ENCODE assay signal across 11 mouse cellular contexts in genomic region chr9:56547291-56547977, GRCm38 (mm10).
A peak's percentile ranks its signal among the peaks of the same experiment; 100 is the strongest.
DNase-seq lines count a peak whose midpoint lies in the region; ATAC-seq lines count a peak whose summit lies in the region.
"Had no signal": no experiment of that assay in that cellular context is flagged by ENCODE, and none has a peak within 500 bp of the region (broad histone marks: within the 10 kb centered on the region; RNA-seq: fewer than 3 reads in every experiment).

No protein-coding gene starts in this region.

- H3K4me1 ChIP-seq in midbrain, embryonic 10.5 days: peaks cover 38% of the 10 kb centered on the region
- peaks cover 16% of the 10 kb centered on the region for H3K4me1 ChIP-seq in midbrain, embryonic 11.5 days (ENCODE audit: control insufficient read depth, insufficient read depth, low read length)
- H3K4me1 ChIP-seq in brown adipose tissue, adult 24 weeks (ENCODE audit: control insufficient read depth, insufficient read depth, insufficient read length, low read length): peaks cover 30% of the 10 kb centered on the region

- DNase-seq in midbrain, embryonic 10.5 days (ENCODE audit: low spot score): no peak
- no peak for DNase-seq in midbrain, embryonic 11.5 days (ENCODE audit: low spot score, missing footprints)
- DNase-seq in heart, postnatal 10 days: peak; percentile 21 to 37
- DNase-seq in skeletal muscle tissue, adult 2 months (ENCODE audit: low read depth, low spot score): peak; percentile 57
- DNase-seq in testis, postnatal 10 days (ENCODE audit: low spot score): no peak
- DNase-seq in thymus, postnatal 36 days: no peak
- DNase-seq: kidney, postnatal 4 days; liver had no signal

- 57% methylated on average over 9 of the region's 9 CpGs for WGBS in midbrain, embryonic 10.5 days
- WGBS in midbrain, embryonic 11.5 days: 44% methylated on average over 9 of the region's 9 CpGs

- no peak overlapping the region for H3K4me3 ChIP-seq in midbrain, embryonic 10.5 days
- no peak overlapping the region for H3K4me3 ChIP-seq in midbrain, embryonic 11.5 days (ENCODE audit: low read depth, low read length)
- no peak overlapping the region for H3K4me3 ChIP-seq in brown adipose tissue, adult 24 weeks (ENCODE audit: insufficient read depth, low read depth, low read length)
- H3K4me3 ChIP-seq: erythroblast, embryonic 14.5 days had no signal

- H3K27ac ChIP-seq in midbrain, embryonic 10.5 days (replicated peaks): peak overlapping the region; percentile 46
- no peak overlapping the region for H3K27ac ChIP-seq in midbrain, embryonic 11.5 days (ENCODE audit: low read depth, low read length)
- peak overlapping the region; percentile 68; the same call in 1 of the 2 replicates for H3K27ac ChIP-seq in brown adipose tissue, adult 24 weeks (replicated peaks; ENCODE audit: low read depth, low read length)

- no peak; the same call in 1 of the 2 replicates for ATAC-seq in midbrain, embryonic 11.5 days (ENCODE audit: low FRiP score)
- ATAC-seq: Patski had no signal

- no peak overlapping the region for H3K4me2 ChIP-seq in midbrain, embryonic 11.5 days

- no peaks in the 10 kb centered on the region for H3K9me3 ChIP-seq in midbrain, embryonic 10.5 days (replicated peaks)
- no peaks in the 10 kb centered on the region for H3K9me3 ChIP-seq in midbrain, embryonic 11.5 days (ENCODE audit: control insufficient read depth, low read length)

- no peak overlapping the region for H3K9ac ChIP-seq in midbrain, embryonic 11.5 days (ENCODE audit: low read length)

- H3K36me3 ChIP-seq in midbrain, embryonic 10.5 days: no peaks in the 10 kb centered on the region
- H3K36me3 ChIP-seq in midbrain, embryonic 11.5 days (ENCODE audit: control insufficient read depth, insufficient read depth, low read length): no peaks in the 10 kb centered on the region

- peaks cover 44% of the 10 kb centered on the region for H3K27me3 ChIP-seq in midbrain, embryonic 10.5 days (ENCODE audit: low read depth, poor library complexity, severe bottlenecking)
- no peaks in the 10 kb centered on the region for H3K27me3 ChIP-seq in midbrain, embryonic 11.5 days (ENCODE audit: control insufficient read depth, insufficient read depth, low read length)
- H3K27me3 ChIP-seq: Patski had no signal

- intact Hi-C loops in heart, postnatal 10 days (cut with DNase I): no loop called here

Comparison
In these comparisons a context has a peak if more than half of its experiments do, and no peak if none do; other contexts are left out.
1. DNase-seq: peak in heart, postnatal 10 days (2 of 2) and skeletal muscle tissue, adult 2 months (single experiment); none in midbrain, embryonic 10.5 days (single experiment), midbrain, embryonic 11.5 days (single experiment), testis, postnatal 10 days (single experiment) and thymus, postnatal 36 days (0 of 2).